Mouse (Mus musculus): ENCODE measurements around the gene A430078G23Rik. TPM values are rescaled to one million over a fixed set of nuclear protein-coding genes. Genes with fewer than 3 reads are reported as not detected.

A430078G23Rik gene
- polyA plus RNA-seq, 1 experiment from 2014 or later: not detected

DNA sequence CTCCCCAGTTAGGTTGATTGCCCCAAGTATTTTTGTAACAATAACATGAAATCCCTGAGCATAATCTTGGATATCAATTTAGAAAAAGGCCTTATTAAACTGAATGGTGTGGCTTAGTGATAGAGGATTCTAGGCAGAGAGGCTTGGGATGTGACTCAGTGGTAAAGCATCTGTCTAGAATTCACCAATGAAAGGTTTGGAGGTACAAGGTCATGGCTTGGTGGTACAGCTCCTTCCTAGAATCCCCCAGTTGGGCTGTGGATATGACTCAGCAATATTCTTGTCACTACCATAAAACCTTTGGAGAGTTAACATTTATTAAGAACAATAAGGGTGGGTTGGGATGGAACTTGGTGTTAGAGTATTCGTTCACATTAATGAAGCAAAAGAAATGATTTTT is 59.6 kb downstream of the A430078G23Rik start:
- no peak overlapping the region for H3K27ac ChIP-seq (ENCODE audit: low read depth, low read length)

DNA sequence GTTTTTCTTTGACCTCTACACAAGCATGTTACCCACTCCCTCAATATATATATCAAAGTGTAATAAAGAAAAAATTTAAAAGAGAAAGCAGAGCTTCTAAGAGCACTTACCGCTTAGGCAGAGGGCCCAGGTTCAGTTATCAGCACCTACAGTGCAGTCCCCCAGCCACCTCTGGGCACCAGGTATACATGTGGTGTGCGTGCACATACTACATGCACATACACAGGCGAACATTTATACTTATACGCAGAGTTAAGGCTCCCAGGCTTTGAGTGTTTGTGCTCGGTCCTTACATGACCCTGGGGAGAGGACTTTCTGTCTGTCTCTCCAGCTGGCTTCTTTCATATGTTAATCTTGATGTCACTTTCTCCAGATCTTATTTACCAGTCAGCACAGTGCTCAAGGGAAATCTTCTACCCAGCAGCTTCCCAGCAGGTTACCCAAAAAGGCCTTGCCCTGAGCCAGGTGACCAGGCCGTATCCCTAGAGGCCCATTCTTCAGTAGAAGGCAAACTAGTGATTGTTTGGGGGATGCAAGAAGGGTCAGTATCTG is 61.5 kb downstream of the A430078G23Rik start:
- DNase-seq (ENCODE audit: low spot score) (no peak), ATAC-seq (ENCODE audit: low FRiP score) (no peak)
- H3K9me3 ChIP-seq (ENCODE audit: control insufficient read depth, low read length): no peaks in the 10 kb centered on the region
- no peaks in the 10 kb centered on the region for H3K27me3 ChIP-seq (ENCODE audit: control insufficient read depth, insufficient read depth, low read length)
- no peak overlapping the region for H3K9ac ChIP-seq (ENCODE audit: low read depth, low read length)
- no peak overlapping the region for H3K4me3 ChIP-seq (ENCODE audit: low read depth, low read length)
- no peaks in the 10 kb centered on the region for H3K36me3 ChIP-seq (ENCODE audit: control insufficient read depth, insufficient read depth, low read length)
- H3K4me1 ChIP-seq (replicated peaks; ENCODE audit: control insufficient read depth, insufficient read depth, low read length): peaks cover 18% of the 10 kb centered on the region
- 53% methylated on average over 6 of the region's 6 CpGs for WGBS
- no peak overlapping the region for H3K4me2 ChIP-seq (replicated peaks; ENCODE audit: low read depth, low read length)
- H3K27ac ChIP-seq (ENCODE audit: low read depth, low read length): no peak overlapping the region

More for the DNA sequence above, 59.6 kb downstream of the A430078G23Rik start:
- Histone ChIP-seq H3K9me3 (ENCODE audit: control insufficient read depth, low read length) (no peaks in the 10 kb centered on the region), H3K4me2 (replicated peaks; ENCODE audit: low read depth, low read length) (no peak overlapping the region), H3K4me1 (replicated peaks; ENCODE audit: control insufficient read depth, insufficient read depth, low read length) (peaks cover 18% of the 10 kb centered on the region), H3K4me3 (ENCODE audit: low read depth, low read length) (no peak overlapping the region), H3K27me3 (ENCODE audit: control insufficient read depth, insufficient read depth, low read length) (no peaks in the 10 kb centered on the region), H3K36me3 (ENCODE audit: control insufficient read depth, insufficient read depth, low read length) (no peaks in the 10 kb centered on the region), H3K9ac (ENCODE audit: low read depth, low read length) (no peak overlapping the region)
- ATAC-seq (ENCODE audit: low FRiP score): no peak
- DNase-seq (ENCODE audit: low spot score): no peak
- 93% methylated on average over 1 of the region's 1 CpGs for WGBS

DNA sequence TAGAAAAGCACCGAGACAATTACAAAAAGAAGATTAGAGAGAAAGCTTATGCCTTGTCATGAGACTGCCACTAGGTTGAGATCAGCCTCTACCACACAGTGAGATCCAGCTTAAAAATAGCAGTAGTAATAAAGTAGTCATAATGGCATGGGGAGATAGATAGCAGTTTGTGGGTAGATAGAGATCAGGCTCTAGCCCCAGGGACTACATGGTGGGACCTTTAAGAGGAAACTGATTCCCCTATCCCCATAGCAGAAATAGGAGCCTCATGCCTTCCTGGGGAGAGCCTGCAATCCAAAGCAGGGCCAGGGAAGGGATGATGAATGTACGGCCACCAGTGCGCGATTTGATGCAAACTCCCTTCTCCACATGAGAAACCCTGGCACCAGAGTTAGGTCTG is 62.0 kb downstream of the A430078G23Rik start:
- no peaks in the 10 kb centered on the region for H3K9me3 ChIP-seq (ENCODE audit: control insufficient read depth, low read length)
- 73% methylated on average over 4 of the region's 4 CpGs for WGBS
- H3K36me3 ChIP-seq (ENCODE audit: control insufficient read depth, insufficient read depth, low read length): no peaks in the 10 kb centered on the region
- peaks cover 18% of the 10 kb centered on the region for H3K4me1 ChIP-seq (replicated peaks; ENCODE audit: control insufficient read depth, insufficient read depth, low read length)
- no peak overlapping the region for H3K4me3 ChIP-seq (ENCODE audit: low read depth, low read length)
- H3K27me3 ChIP-seq (ENCODE audit: control insufficient read depth, insufficient read depth, low read length): no peaks in the 10 kb centered on the region
- H3K9ac ChIP-seq (ENCODE audit: low read depth, low read length): no peak overlapping the region
- no peak overlapping the region for H3K27ac ChIP-seq (ENCODE audit: low read depth, low read length)
- no peak overlapping the region for H3K4me2 ChIP-seq (replicated peaks; ENCODE audit: low read depth, low read length)
- no peak for ATAC-seq (ENCODE audit: low FRiP score)
- DNase-seq (ENCODE audit: low spot score): no peak

GRCm38 (mm10) chr8:3415661-3416060 is 62.4 kb downstream of the A430078G23Rik start:
- H3K27ac ChIP-seq (ENCODE audit: low read depth, low read length): no peak overlapping the region
- WGBS: 86% methylated on average over 6 of the region's 6 CpGs
- no peak overlapping the region for H3K9ac ChIP-seq (ENCODE audit: low read depth, low read length)

GRCm38 (mm10) chr8:3416846-3417245 is 63.6 kb downstream of the A430078G23Rik start:
- Histone ChIP-seq H3K9ac (ENCODE audit: low read depth, low read length) (no peak overlapping the region), H3K27me3 (ENCODE audit: control insufficient read depth, insufficient read depth, low read length) (no peaks in the 10 kb centered on the region), H3K4me1 (replicated peaks; ENCODE audit: control insufficient read depth, insufficient read depth, low read length) (peaks cover 18% of the 10 kb centered on the region), H3K4me3 (ENCODE audit: low read depth, low read length) (no peak overlapping the region), H3K9me3 (ENCODE audit: control insufficient read depth, low read length) (no peaks in the 10 kb centered on the region), H3K4me2 (replicated peaks; ENCODE audit: low read depth, low read length) (no peak overlapping the region), H3K27ac (ENCODE audit: low read depth, low read length) (no peak overlapping the region), H3K36me3 (ENCODE audit: control insufficient read depth, insufficient read depth, low read length) (no peaks in the 10 kb centered on the region)
- ATAC-seq (ENCODE audit: low FRiP score) (peak; percentile 36; the same call in 1 of the 2 replicates), DNase-seq (ENCODE audit: low spot score) (peak; percentile 25)
- 24% methylated on average over 4 of the region's 4 CpGs for WGBS

More at GRCm38 (mm10) chr8:3415661-3416060, 62.4 kb downstream of the A430078G23Rik start:
- H3K9me3 ChIP-seq (ENCODE audit: control insufficient read depth, low read length): no peaks in the 10 kb centered on the region
- H3K4me1 ChIP-seq (replicated peaks; ENCODE audit: control insufficient read depth, insufficient read depth, low read length): peaks cover 18% of the 10 kb centered on the region
- H3K36me3 ChIP-seq (ENCODE audit: control insufficient read depth, insufficient read depth, low read length): no peaks in the 10 kb centered on the region
- no peaks in the 10 kb centered on the region for H3K27me3 ChIP-seq (ENCODE audit: control insufficient read depth, insufficient read depth, low read length)
- H3K4me3 ChIP-seq (ENCODE audit: low read depth, low read length): no peak overlapping the region
- ATAC-seq (ENCODE audit: low FRiP score): no peak
- no peak overlapping the region for H3K4me2 ChIP-seq (replicated peaks; ENCODE audit: low read depth, low read length)
- no peak for DNase-seq (ENCODE audit: low spot score)

DNA sequence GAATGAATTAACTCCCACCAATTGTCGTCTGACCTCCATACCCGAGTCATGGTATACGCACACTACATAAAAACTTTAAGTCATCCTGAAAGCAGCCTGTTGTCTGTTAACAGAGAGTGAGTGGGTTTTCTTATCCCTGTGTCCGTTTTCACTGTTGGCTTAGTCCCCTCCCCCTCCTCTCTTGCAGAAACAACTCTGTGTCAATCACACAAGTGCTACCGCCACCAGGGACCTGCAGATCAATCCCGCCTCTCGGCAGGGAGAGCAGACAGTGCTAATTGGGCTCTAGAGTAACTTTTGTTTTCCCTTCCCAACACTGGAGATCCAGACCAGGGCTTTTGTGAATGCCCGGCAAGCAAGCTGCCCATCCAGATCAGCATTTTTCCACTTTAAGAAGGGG is 64.2 kb downstream of the A430078G23Rik start:
- H3K4me3 ChIP-seq (ENCODE audit: low read depth, low read length): no peak overlapping the region
- WGBS: 4% methylated on average over 8 of the region's 8 CpGs

DNA sequence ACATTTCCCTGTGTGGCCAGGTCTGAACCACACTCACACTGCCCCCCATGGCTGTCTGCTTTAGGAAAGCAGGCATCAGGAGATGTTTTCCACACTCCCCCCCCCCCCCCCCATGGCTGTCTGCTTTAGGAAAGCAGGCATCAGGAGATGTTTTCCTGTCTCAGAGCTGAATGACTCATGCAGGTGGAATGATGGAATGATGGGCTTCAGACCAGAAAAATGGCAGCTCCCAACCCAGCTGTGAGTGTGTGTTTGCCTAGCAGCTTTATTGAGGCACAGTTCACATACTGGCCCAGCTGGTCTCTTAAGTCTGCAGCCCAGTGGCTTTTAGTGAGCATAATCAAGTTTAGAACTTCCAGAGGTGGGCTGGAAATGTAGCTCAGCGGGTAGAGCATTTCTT is 64.9 kb downstream of the A430078G23Rik start:
- WGBS: 75% methylated on average over 1 of the region's 1 CpGs
- ATAC-seq (ENCODE audit: low FRiP score) (no peak), DNase-seq (ENCODE audit: low spot score) (no peak)
- no peak overlapping the region for H3K4me3 ChIP-seq (ENCODE audit: low read depth, low read length)
- H3K36me3 ChIP-seq (ENCODE audit: control insufficient read depth, insufficient read depth, low read length): no peaks in the 10 kb centered on the region
- no peaks in the 10 kb centered on the region for H3K27me3 ChIP-seq (ENCODE audit: control insufficient read depth, insufficient read depth, low read length)
- H3K4me1 ChIP-seq (replicated peaks; ENCODE audit: control insufficient read depth, insufficient read depth, low read length): peaks cover 18% of the 10 kb centered on the region
- no peaks in the 10 kb centered on the region for H3K9me3 ChIP-seq (ENCODE audit: control insufficient read depth, low read length)
- no peak overlapping the region for H3K9ac ChIP-seq (ENCODE audit: low read depth, low read length)
- H3K4me2 ChIP-seq (replicated peaks; ENCODE audit: low read depth, low read length): no peak overlapping the region
- H3K27ac ChIP-seq (ENCODE audit: low read depth, low read length): peak overlapping the region; percentile 58; the same call in 1 of the 2 replicates

More for the DNA sequence above, 64.2 kb downstream of the A430078G23Rik start:
- Histone ChIP-seq H3K4me1 (replicated peaks; ENCODE audit: control insufficient read depth, insufficient read depth, low read length) (peaks cover 18% of the 10 kb centered on the region), H3K27ac (ENCODE audit: low read depth, low read length) (peak overlapping the region; percentile 58), H3K36me3 (ENCODE audit: control insufficient read depth, insufficient read depth, low read length) (no peaks in the 10 kb centered on the region), H3K9me3 (ENCODE audit: control insufficient read depth, low read length) (no peaks in the 10 kb centered on the region), H3K4me2 (replicated peaks; ENCODE audit: low read depth, low read length) (no peak overlapping the region), H3K9ac (ENCODE audit: low read depth, low read length) (0 out of 2 replicates have a peak overlapping the region, but pooled peaks have one; percentile 19), H3K27me3 (ENCODE audit: control insufficient read depth, insufficient read depth, low read length) (no peaks in the 10 kb centered on the region)
- DNase-seq (ENCODE audit: low spot score): peak; percentile 68
- peak; percentile 64 for ATAC-seq (ENCODE audit: low FRiP score)

DNA sequence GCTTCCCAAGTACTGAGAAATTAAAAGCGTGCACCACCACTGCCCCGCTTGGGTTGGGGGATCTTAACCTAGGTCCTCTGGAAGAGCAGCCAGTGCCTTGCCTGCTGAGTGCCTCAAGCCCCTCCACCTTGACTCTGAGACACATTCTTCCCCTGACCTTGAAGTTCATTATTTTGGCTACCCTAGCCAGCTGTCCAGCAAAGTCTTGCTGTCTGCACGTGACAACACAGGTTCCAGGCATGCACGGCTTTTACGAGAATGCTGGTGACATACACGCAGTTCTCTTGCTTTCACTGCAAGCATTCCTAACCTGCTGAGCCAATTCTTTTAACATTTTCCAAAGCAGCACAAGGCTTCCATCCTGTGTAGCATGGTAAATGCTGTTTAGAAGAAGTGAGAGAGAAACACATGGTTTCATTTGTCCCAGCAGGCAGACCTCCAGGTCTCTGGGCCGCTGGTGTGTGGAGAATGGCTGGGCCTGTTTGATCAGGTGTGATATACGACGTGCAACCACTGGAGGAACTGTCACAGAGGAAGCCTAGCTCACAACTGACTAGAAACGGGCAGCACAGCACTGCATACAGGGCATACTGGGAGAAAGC is 67.0 kb downstream of the A430078G23Rik start:
- no peaks in the 10 kb centered on the region for H3K36me3 ChIP-seq (ENCODE audit: control insufficient read depth, insufficient read depth, low read length)
- no peak overlapping the region for H3K27ac ChIP-seq (ENCODE audit: low read depth, low read length)
- H3K4me3 ChIP-seq (ENCODE audit: low read depth, low read length): no peak overlapping the region
- H3K4me1 ChIP-seq (replicated peaks; ENCODE audit: control insufficient read depth, insufficient read depth, low read length): peaks cover 9% of the 10 kb centered on the region
- no peaks in the 10 kb centered on the region for H3K27me3 ChIP-seq (ENCODE audit: control insufficient read depth, insufficient read depth, low read length)
- H3K4me2 ChIP-seq (replicated peaks; ENCODE audit: low read depth, low read length): no peak overlapping the region
- DNase-seq (ENCODE audit: low spot score) (no peak), ATAC-seq (ENCODE audit: low FRiP score) (no peak)
- H3K9ac ChIP-seq (ENCODE audit: low read depth, low read length): no peak overlapping the region
- WGBS: 83% methylated on average over 10 of the region's 10 CpGs
- H3K9me3 ChIP-seq (ENCODE audit: control insufficient read depth, low read length): no peaks in the 10 kb centered on the region

DNA sequence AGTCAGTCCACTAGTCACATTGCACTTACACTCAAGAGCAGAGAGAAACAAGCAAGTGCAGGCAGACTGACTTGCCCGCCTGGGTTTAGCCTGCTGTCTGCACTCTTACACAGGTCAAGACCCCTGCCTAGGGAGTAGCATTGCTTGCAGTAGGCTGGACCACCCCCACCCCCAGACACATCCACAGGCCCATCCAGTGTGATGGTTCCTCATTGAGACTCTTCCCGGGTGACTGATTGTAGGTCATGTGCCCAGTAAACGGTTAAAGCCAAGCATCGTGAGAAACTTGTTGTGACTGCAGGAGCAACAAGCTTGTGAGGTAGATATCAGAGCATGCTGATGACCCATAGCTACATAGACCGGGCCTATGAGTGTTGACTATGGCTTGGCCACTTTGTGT is 68.3 kb downstream of the A430078G23Rik start:
- H3K27ac ChIP-seq (ENCODE audit: low read depth, low read length): no peak overlapping the region
- no peak overlapping the region for H3K4me2 ChIP-seq (replicated peaks; ENCODE audit: low read depth, low read length)
- H3K4me3 ChIP-seq (ENCODE audit: low read depth, low read length): no peak overlapping the region
- H3K9me3 ChIP-seq (ENCODE audit: control insufficient read depth, low read length): no peaks in the 10 kb centered on the region
- no peaks in the 10 kb centered on the region for H3K27me3 ChIP-seq (ENCODE audit: control insufficient read depth, insufficient read depth, low read length)
- H3K9ac ChIP-seq (ENCODE audit: low read depth, low read length): no peak overlapping the region
- DNase-seq (ENCODE audit: low spot score) (no peak), ATAC-seq (ENCODE audit: low FRiP score) (no peak)
- WGBS: 91% methylated on average over 5 of the region's 5 CpGs
- no peaks in the 10 kb centered on the region for H3K36me3 ChIP-seq (ENCODE audit: control insufficient read depth, insufficient read depth, low read length)
- H3K4me1 ChIP-seq (replicated peaks; ENCODE audit: control insufficient read depth, insufficient read depth, low read length): peaks cover 9% of the 10 kb centered on the region

All from hindbrain, embryonic 11.5 days (tissue).